Mouse (Mus musculus) urinary bladder, postnatal 36 days (tissue): Measurements from ENCODE around the gene Dbndd1.
A peak's percentile ranks its signal among the peaks of the same experiment; 100 is the strongest.
"Not testable (repeated sequence)": the region's sequence is repeated elsewhere in the genome, so short reads cannot be mapped to it uniquely, and the experiment has no call there.

Source experiments
- DNase-seq, 2 experiments: peaks; one replicate each; pipeline ENCODE4 v3.0.0; 2022; ENCODE audit warnings: low spot score in 2 of 2, mixed read lengths in 1 of 2

The Dbndd1 gene

GRCm38 (mm10) chr8:123514781-123515539 is at the start of gene Dbndd1:
Gene Dbndd1 (minus strand): TSS chr8:123515463.
- DNase-seq = peak in 1 of 2 experiments; percentile 2

GRCm38 (mm10) chr8:123564221-123564620 is 49.0 kb upstream of the Dbndd1 start:
- not testable (repeated sequence) for DNase-seq

- DNase-seq = peak; percentile 17 to 26
Observed at GRCm38 (mm10) chr8:123537641-123538040, 22.4 kb upstream of the Dbndd1 start.

GRCm38 (mm10) chr8:123536990-123537380 is 21.7 kb upstream of the Dbndd1 start:
- DNase-seq = no peak

- DNase-seq = no peak
Observed at GRCm38 (mm10) chr8:123536242-123536989, 21.2 kb upstream of the Dbndd1 start.

GRCm38 (mm10) chr8:123527720-123528489 is 12.6 kb upstream of the Dbndd1 start:
- DNase-seq = no peak

- DNase-seq = not testable (repeated sequence)
Observed at GRCm38 (mm10) chr8:123520048-123520447, 4.8 kb upstream of the Dbndd1 start.

GRCm38 (mm10) chr8:123518667-123519066 is 3.4 kb upstream of the Dbndd1 start, which contains the start of gene Gas8:
Gene Gas8 (plus strand): TSS chr8:123518834.
- peak; percentile 73 to 89 for DNase-seq

- DNase-seq = no peak
Observed at GRCm38 (mm10) chr8:123518172-123518571, 2.9 kb upstream of the Dbndd1 start.

- DNase-seq = no peak
Observed at GRCm38 (mm10) chr8:123516596-123516995, 1.3 kb upstream of the Dbndd1 start.

GRCm38 (mm10) chr8:123515540-123515897 is 256 bp upstream of the Dbndd1 start:
- DNase-seq = no peak

- DNase-seq = no peak
Observed at GRCm38 (mm10) chr8:123514136-123514535, 1.1 kb downstream of the Dbndd1 start.

- DNase-seq = no peak
Observed at GRCm38 (mm10) chr8:123510819-123511218, 4.4 kb downstream of the Dbndd1 start.

GRCm38 (mm10) chr8:123507153-123507552 is 8.1 kb downstream of the Dbndd1 start:
- DNase-seq = no peak

GRCm38 (mm10) chr8:123505695-123506094 is 9.6 kb downstream of the Dbndd1 start:
- no peak for DNase-seq

- no peak for DNase-seq
Observed at GRCm38 (mm10) chr8:123505267-123505666, 10.0 kb downstream of the Dbndd1 start.

GRCm38 (mm10) chr8:123504591-123505195 is 10.6 kb downstream of the Dbndd1 start:
- no peak for DNase-seq

- DNase-seq = no peak
Observed at GRCm38 (mm10) chr8:123503801-123504467, 11.3 kb downstream of the Dbndd1 start.

GRCm38 (mm10) chr8:123502192-123502591 is 13.1 kb downstream of the Dbndd1 start:
- no peak for DNase-seq

- no peak for DNase-seq
Observed at GRCm38 (mm10) chr8:123499556-123499955, 15.7 kb downstream of the Dbndd1 start.

- no peak for DNase-seq
Observed at GRCm38 (mm10) chr8:123498963-123499362, 16.3 kb downstream of the Dbndd1 start.
